Mouse (Mus musculus) lung, postnatal 10 days (tissue): ENCODE results near the gene Ttc14.

Experiments
- DNase-seq: peaks from one replicate; pipeline ENCODE4 v3.0.0; 2021

Gene Ttc14

DNA sequence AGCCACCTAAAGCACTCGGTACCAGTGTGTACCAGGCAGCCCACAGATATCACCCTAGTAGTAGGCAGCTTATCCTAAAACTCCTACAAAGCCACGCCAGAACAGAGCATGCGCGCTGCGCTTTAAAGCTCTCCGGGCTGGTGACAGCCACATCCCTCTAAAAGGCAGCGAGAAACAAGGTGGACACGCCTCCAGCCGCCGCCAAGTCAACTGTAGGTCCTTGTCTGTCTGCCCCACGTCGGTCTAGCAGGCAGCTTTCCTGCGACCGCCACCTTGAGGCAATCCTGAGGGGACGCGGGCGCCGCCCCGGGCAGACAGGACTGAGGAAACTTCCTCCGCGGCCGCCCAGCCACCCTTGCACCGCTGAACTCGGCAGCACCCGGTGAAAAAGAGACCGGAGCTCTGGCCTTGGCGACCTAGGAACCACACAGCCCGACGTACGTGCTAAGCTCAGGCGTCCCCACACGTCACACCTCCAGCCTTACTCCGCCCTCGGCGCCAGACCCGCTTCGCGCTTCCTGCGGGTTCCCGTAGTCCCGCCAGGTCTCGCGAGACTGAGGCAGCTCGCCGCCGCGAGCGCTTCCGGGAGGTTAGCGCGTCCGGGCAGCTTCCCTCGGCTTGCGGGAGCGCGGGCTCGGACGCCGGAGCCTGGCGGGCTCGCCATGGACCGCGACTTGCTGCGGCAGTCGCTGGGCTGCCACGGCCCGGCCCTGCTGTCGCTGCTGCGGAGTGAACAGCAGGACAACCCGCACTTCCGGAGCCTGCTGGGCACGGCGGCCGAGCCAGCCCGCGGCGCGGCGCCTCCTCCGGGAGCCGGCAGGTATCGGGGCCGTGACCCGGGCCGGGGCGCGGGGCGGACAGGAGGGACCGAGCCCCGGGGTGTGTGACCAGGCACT is at the start of gene Ttc14:
Gene Ttc14 (plus strand): TSS at position 216 of the 896 bp plus-strand sequence.
- peak; percentile 99 for DNase-seq

DNA sequence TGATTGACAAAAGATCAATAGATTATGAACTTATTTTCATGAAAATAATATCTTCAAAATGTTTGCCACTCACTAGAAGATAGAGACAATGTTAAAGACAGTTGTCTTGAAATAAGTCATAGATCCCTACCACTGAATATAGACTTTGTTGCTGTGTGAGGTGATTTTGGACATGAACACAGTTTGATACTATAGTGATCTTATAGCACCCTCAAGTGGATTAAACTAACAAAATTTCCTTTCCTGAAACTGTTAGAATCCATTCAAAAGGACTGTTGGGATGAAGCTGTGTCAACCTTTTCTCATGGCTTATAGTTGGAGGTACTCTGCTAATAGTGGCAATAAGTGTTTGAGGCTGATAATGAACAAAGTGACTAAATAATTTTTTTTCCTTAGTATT is 8.7 kb upstream of the Ttc14 start:
- DNase-seq = no peak

GRCm38 (mm10) chr3:33800513-33800820 is 835 bp downstream of the Ttc14 start:
- no peak for DNase-seq

GRCm38 (mm10) chr3:33807151-33807550 is 7.5 kb downstream of the Ttc14 start:
- DNase-seq = no peak

- peak; percentile 30 for DNase-seq
These were observed 24.7 kb downstream of the Ttc14 start for GRCm38 (mm10) chr3:33824135-33824946.

GRCm38 (mm10) chr3:33832351-33832750 is 32.7 kb downstream of the Ttc14 start:
- DNase-seq = no peak

DNA sequence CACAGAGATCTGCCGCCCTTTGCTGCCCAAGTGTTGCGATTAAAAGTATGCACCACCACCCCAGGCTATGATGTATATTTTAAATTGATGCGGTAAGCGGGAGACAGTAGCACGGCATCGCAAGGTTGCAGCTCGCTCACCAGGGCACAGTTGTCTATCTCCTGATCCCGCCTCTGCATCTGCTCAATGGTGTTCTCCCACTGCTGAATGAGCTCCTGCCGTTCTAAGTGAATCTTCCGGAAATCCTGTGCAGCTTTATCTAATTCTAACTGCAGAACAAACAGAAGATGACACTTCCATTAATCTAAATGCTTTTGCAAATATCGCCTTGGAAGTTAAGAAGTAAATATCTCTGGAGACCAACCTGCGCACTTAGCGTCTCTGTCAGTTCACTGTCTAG is 36.9 kb downstream of the Ttc14 start:
- no peak for DNase-seq

GRCm38 (mm10) chr3:33838877-33839276 is 39.2 kb downstream of the Ttc14 start:
- no peak for DNase-seq

DNA sequence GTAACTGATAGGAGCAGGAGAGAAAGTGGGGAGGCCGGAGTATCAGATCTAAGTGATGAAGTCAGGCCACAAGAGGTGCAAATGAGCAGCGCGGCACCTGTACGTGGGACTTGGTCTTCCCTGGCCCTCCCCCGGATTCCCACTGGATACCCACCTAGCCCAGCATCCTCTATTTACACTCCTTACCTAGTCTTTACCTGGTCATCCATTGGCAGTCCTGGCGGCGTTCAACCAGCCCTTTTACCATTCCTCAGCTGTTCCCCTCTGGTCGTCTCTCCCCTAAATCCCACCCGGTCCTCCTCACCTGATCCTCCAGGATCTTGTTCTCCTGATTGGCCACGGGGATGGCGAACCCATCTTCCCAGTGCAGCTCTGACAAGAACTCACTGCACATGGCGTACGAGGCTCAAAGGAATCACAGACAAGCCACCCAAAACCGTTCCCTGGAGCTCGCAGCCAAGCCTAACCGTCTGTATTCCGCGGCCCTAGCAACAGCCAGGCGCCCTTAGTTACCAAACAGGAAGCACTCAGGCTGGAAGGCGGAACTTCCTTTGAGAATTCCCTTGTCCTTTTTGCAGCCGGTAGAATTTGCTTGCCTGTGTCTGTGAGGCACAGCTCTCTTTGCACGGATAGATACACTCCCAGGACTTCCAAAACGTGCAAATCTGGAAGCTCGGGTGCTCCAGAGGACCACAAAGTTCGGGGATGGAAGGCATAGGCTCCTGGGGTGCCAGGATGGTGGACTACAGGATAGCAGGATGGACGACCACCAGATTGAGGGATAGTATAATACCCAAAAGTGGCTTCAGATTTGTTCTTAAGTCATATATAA is 44.4 kb downstream of the Ttc14 start, which contains the start of gene Ccdc39:
Gene Ccdc39 (minus strand): TSS at position 510 of the 832 bp plus-strand sequence.
- peak; percentile 77 for DNase-seq

GRCm38 (mm10) chr3:33846639-33847038 is 47.0 kb downstream of the Ttc14 start:
- no peak for DNase-seq

- no peak for DNase-seq
These were observed 51.2 kb downstream of the Ttc14 start for GRCm38 (mm10) chr3:33850856-33851255.

GRCm38 (mm10) chr3:33853062-33853461 is 53.4 kb downstream of the Ttc14 start:
- no peak for DNase-seq

- DNase-seq = no peak
These were observed 59.3 kb downstream of the Ttc14 start for GRCm38 (mm10) chr3:33858939-33859338.

- no peak for DNase-seq
These were observed 64.4 kb downstream of the Ttc14 start for GRCm38 (mm10) chr3:33864000-33864540.
